Mouse (Mus musculus) left cerebral cortex, postnatal 36 days (tissue): Measurements from ENCODE around the gene Sde2. TPM values are rescaled to one million over a fixed set of nuclear protein-coding genes. Genes with fewer than 3 reads are reported as not detected.
"Not testable (repeated sequence)": the region's sequence is repeated elsewhere in the genome, so short reads cannot be mapped to it uniquely, and the experiment has no call there.

Experiments
- DNase-seq, 2 experiments: peaks; one replicate each; pipeline ENCODE4 v3.0.0; 2021 to 2022; ENCODE audit warnings: low spot score in 2 of 2, mixed read lengths in 1 of 2
- intact Hi-C: fragments of 180-260 bp; cut with DNase I; formaldehyde crosslinking; loops from one replicate; pipeline ENCODE4 v1.15.1; 2025
- total RNA-seq, 2 experiments: library from RNA; stranded (reverse); gene quantifications; 2 replicates each; pipeline ENCODE4 v1.2.3; 2021

Gene Sde2
- total RNA-seq, 2 experiments from 2014 or later, result 20.3 to 21.9 TPM

DNA sequence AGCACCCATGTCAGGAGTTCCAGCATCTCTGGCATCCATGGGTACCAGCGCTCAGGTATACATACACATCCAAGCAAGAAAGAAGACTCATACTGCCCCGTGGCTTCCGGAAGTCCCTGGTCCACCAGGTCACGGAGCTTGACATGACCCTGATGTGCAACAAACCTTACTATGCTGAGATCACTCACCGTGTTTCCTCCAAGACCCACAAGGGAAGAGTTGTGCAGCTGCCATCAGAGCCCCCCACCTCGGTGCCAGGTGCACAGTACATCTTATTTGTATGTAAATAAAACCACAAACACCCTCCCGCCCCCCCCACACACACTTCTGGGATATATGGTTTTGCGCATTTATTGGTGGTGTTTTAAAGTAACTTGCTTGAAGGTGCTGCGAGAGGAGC is 24.2 kb downstream of the Sde2 start:
- intact Hi-C loops, result no loop called here
- no peak for DNase-seq

DNA sequence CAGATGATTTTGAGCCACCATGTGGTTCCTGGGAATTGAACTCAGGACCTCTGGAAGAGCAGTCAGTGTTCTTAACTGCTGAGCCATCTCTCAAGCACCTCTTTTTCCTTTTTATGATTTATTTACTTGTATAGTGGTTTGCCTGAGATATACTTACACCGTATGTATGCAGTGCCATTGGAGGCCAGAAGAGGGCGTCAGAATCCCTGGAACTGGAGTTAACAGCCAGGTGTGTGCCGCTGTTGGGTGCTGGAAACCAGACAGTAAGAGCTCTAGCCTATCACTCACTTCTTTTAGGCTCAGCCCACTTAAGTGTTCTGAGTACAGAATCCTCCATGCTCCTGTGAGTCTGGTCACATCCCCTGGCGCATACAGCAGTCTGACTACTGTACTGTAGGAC is 26.5 kb downstream of the Sde2 start:
- intact Hi-C loops, result no loop called here
- no peak for DNase-seq

DNA sequence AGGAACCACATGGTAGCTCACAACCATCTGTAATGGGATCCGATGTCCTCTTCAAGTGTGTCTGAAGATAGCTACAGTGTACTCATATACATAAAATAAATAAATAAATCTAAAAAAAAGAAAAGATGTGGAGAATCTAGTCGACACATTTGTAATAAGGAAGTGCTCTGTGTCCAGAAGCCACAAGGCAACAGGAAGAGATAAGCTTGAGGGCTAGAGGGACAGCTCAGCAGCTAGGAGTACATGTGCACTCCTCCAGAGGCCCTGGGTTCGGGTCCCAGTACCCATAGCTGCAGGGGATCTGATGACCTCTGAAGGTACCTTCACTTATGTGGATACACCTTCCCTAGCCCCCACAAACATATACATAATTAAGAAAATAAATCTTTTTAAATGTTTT is 30.8 kb downstream of the Sde2 start:
- DNase-seq, result no peak
- intact Hi-C loops, result no loop called here

DNA sequence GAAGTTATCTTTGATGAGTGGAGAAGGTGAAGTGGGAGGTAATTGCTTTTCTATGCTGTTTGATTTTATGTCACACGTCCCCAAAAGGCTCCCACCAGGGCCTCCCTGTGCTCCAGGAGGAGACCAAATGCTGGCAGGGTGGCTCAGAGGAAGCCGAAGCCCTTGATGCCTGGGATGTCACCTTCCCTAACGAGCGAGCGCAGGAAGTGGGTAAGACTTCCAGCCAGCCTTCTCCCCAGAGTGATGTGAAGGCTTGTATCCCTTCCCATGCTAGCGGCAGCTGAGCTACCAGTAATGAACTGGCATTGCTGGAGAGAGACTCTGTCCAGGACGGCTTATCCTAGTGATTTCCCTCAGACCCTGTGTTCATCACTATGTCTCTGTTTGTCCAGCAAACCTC is 32.8 kb downstream of the Sde2 start:
- DNase-seq, result no peak
- intact Hi-C loops, result no loop called here

DNA sequence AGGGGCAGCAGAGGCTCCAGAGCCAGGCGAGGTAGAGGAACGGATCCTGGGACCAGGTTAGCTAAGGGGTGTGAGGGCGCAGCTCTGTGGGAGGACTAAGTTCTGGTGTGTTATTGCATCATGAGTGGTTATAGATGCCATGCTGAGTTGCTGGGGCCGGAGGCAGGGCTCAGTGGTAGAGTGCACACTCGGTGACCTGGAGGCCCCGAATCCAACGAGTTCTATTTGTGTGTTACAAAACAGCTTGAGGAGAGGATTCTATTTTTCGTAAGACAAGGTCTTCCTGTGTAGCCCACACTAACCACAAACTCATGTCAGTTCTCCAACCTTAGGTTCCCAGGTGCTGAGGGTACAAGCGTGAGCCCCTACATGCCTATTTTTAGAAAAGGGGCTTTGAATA is 33.6 kb downstream of the Sde2 start:
- intact Hi-C loops, result no loop called here
- DNase-seq, result no peak

DNA sequence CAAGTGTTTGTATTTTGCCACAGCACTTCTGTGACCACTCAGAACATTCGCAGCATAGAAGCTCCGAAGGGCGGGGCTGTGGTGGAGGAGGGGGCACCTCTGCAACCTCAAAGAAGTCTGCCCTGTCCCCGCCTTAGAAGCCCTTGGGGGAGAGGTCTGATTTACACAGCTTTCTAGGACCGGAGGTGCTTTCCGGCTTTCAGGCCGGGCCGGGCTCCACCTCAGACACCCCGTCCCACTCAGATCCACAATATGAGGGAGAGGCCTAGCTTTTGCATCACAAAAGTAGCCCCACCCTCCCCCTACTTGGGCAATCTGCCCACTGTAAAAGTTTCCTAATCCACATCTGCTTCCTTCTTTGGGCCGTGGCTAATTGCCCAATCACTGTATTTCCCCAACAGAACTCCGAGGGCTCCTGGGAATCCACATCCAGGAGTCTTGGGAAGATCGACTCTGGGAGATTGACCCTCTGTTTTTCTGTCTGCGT is 37.7 kb downstream of the Sde2 start:
- no peak for DNase-seq
- intact Hi-C loops, result no loop called here

DNA sequence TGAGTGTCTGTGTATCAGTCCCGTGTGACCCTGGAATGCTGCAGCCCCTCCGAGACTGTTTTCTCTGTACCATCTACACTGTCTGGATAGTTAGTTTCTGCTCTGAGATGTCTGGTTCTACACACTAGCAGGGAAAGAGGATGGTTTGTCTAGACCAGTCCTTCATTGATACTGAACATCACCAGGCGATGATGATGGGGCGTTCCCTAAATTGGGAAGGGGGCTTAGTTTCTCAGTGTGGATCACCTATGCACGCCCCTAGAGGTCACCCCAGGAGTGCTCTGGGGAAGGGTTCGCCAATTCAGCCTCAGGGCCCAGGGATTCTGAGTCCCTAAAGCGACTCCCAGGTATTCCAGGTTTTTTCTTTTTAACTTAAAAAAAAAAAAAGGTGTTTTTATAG is 38.2 kb downstream of the Sde2 start:
- DNase-seq, result no peak
- intact Hi-C loops, result no loop called here

DNA sequence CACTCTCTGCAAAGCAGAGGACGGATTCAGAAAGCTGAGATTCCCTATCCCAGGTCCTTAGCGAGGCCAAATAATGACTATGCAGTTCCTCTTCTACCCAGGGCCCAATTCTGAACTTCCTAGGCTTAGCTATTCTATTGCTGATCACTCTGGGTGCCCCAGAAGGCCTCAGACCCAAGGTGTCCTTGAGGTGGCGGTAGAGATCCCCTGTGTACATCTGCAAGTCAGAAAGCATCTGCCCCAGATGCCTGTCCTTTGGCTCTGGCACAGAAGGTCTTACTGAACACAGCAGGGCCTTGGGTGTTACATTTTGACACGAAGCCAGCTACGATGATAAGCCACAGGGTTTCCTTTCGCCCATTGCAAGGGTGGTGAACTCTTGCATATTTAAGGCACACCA is 38.9 kb downstream of the Sde2 start:
- intact Hi-C loops, result loop anchor here (10.0 kb wide), 1 partner anchor 155 kb away; no protein-coding TSS in a partner anchor
- no peak for DNase-seq

DNA sequence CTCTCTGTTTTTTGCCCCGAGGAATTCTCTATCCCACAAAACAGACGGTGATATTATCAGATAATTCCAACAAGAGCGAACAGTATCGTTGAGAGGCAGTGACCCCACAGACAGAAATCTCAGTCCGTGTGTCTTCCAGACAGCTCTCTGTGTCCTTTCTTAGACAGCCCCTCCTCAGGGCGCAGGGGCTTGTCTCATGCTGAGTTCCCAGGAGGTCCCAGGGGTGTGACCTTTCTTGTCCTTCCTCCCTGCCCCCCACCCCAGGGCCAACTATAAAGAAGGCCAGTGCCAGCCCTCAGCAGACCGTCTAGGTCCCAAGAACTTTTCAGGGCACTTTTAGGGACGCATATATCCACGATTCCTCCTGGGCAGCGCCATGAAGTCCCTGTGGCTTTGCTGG is 41.9 kb downstream of the Sde2 start, which contains the start of gene Lefty2:
Lefty2 (plus strand) TSS at position 301 of the 400 bp plus-strand sequence.
- intact Hi-C loops, result loop anchor here (10.0 kb wide), 1 partner anchor 152 kb away; no protein-coding TSS in a partner anchor
- DNase-seq, result no peak

DNA sequence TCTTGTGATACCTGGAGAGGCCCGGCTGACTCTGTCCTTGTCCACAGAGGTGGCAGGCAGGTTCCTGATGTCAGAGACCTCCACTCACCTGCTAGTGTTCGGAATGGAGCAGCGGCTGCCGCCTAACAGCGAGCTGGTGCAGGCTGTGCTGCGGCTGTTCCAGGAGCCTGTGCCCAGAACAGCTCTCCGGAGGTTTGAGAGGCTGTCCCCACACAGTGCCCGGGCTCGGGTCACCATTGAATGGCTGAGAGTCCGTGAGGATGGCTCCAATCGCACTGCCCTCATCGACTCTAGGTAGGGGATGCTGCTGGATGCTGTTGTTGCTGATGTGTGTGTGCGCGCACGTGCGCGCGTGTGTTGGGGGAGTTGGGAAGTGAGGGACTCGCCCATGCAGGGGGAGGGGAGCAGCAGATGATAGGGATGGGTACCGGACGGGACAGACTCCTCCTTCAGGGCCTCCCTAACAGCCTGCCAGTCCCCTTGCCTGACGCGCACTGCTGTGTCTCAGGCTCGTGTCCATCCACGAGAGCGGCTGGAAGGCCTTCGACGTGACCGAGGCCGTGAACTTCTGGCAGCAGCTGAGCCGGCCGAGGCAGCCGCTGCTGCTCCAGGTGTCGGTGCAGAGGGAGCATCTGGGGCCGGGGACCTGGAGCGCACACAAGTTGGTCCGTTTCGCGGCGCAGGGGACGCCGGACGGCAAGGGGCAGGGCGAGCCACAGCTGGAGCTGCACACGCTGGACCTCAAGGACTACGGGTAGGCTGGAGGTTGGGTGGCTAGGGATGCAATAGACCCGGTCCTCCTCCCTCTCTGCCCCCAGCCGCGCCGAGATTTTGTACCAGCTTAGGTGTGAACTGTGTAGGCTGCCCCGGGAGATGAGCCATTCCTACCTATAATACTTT is 43.4 kb downstream of the Sde2 start:
- DNase-seq, result not testable (repeated sequence)
- intact Hi-C loops, result loop anchor here (10.0 kb wide), 1 partner anchor 150 kb away; no protein-coding TSS in a partner anchor

DNA sequence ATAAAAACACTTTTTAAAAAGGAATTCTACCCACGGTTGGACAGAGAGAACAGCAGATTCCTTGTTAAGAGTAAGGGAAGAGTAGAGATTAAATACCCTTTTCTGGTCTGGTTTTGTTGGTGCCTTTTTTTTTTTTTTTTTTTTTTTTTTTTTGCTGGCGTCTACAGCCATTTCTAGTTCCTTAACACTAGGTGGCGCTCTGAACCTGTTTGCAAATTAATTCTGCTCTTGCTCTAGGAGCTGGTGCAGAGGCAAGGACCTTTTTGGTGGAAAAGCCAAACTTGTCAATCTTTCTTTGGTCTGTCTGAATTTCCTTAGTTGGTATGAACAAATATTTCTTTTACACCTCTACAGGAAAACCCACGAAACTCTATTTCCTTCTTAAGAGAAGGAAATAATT is 50.2 kb downstream of the Sde2 start:
- intact Hi-C loops, result loop anchor here (2.0 kb wide), 1 partner anchor 74 kb away; no protein-coding TSS in a partner anchor
- no peak for DNase-seq

DNA sequence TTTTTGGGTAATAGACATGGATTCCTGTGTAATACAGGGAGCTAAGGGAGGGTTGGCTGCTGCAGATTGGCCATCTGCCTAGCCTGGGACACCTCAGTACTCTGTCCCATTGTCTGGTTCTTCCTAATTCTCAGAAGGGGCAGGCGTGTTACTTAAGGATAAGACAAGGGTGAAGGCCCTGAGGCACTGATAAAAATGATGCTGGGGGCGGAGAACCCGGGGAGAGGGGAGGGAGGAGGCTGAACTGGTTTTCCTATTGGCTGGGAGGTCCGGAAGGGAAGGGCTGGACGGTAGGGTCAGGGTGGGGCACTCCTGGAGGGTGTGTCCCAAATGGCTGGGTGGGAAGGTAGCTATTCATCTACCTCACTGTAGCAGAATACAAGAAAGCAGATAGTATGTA is 52.0 kb downstream of the Sde2 start:
- DNase-seq, result no peak

DNA sequence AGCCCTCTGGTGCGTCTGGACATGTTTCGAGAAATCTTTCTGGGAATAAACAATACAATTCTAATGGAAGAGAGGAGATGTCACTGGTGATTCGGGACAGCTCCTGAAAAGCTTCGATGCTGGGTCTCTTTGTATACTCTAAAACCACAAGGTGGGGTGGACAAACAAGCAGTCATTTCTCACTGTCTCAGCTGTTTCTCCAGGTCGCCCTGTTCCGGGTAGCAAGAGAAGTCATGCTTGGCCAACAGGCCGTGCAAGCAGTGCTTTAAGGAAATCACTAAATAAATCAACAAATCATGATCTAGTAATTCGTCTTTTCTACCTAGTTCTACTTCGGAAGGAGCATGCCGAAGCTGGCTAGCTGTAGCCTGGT is 52.7 kb downstream of the Sde2 start:
- intact Hi-C loops, result no loop called here
- DNase-seq, result no peak

More for the DNA sequence above, 52.0 kb downstream of the Sde2 start:
- intact Hi-C loops, result no loop called here

DNA sequence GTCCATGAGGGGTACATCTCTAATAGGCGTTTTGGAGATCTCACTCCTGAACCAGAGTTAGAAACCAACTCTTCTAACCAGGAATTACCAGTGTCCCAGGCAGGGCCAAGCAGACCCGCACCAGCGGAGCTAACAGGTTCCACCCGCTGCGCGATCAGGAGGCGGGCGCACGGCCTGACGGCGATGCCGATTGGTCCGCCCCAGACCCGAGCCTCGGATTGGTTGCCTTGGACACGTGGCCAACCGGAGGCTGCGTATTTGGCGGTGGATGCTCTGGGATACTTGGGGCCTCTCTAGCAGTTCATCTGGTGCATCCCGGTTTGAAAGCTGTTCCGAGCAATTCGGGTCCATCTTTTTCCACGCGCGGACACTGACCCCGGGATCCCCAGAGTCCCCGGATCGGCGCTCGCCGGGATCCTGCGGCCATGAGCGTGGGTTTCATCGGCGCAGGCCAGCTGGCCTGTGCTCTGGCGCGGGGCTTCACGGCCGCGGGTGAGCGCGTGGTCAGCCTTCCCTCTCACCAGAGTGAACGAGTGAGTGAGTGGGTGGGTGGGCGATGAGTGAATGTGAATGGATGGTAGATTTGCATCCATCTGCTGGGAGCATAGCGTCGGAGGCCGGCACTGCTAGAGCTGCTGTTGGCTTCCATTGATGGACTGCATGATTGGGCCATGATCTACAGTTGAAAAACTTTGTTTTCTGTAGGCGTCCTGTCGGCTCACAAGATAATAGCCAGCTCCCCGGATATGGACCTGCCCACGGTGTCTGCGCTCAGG is 53.3 kb downstream of the Sde2 start, which contains the start of gene Pycr2:
Pycr2 (plus strand) TSS at position 255 of the 776 bp plus-strand sequence.
- intact Hi-C loops, result no loop called here

DNA sequence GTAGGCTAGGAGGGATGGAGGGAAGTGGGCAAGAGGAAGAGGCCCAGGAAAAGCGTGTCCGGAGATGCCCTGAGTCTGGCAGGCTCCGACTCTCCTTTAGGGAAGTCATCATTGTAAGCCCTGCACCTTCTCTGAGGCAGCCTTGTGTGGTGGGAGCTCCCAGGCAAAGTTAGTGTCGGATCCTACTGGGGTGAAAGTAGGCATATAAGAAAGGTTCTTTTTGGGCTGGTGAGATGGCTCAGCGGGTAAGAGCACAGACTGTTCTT is 53.8 kb downstream of the Sde2 start:
- no peak for DNase-seq
- intact Hi-C loops, result no loop called here

More for the DNA sequence above, 53.3 kb downstream of the Sde2 start, which contains the start of gene Pycr2:
- peak; percentile 90 to 92 for DNase-seq

DNA sequence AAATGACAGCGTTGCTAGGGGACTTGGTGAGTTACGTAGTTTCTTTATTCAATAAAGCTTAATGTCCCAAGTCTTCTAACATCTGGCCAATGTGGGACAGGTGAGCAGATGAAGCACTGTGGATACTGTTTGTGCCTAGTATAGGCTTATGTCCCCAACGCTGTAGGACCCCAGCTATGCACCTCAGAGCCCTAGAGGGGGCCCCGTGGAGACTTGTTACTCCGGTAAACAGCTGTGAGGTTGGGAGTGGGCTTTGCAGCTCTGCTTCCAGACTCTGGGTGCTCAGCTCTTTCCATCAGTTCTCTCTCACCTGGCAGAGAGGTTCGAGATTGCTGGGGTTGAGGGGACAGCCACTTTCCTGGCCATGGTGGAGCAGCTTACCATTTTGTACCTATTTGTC is 54.4 kb downstream of the Sde2 start:
- intact Hi-C loops, result no loop called here

DNA sequence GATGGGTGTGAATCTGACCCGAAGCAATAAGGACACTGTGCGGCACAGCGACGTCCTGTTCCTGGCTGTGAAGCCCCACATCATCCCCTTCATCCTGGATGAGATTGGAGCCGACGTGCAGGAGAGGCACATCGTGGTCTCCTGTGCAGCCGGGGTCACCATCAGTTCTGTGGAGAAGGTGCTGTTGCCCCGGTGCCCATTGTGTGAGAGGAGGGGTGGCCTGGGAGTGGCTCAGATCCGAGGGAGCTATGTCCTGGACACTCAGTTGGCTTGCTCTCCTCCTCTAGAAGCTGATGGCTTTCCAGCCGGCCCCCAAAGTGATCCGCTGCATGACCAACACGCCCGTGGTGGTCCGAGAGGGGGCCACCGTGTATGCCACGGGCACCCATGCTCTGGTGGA is 54.9 kb downstream of the Sde2 start:
- DNase-seq, result no peak
- intact Hi-C loops, result no loop called here

More for the DNA sequence above, 54.4 kb downstream of the Sde2 start:
- no peak for DNase-seq

DNA sequence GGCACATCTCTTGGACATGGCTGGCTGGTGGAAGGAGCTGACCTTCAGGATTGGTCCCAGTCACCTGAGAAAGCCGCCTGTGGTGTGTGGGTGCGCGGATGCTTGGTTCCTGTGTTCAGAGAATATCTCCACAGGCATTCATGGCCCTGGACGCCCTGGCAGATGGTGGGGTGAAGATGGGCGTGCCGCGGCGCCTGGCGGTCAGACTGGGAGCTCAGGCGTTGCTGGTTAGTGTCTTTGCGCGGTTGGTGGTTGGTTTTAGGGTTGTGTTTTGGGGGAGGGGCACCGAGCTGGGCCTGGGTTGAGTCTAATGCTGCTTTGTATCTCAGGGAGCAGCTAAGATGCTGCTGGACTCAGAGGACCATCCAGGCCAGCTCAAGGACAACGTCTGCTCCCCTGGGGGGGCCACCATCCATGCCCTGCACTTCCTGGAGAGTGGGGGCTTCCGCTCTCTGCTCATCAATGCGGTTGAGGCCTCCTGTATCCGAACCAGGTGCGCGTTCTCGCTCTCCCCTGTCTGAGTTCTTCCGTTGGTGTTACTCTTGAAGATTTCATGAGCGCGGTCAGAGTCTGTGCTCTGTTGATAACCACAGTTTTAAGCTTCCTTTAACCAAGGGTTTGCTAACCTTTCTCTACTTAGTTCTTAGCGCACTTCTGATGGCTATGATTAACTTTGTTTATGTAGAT is 55.7 kb downstream of the Sde2 start:
- intact Hi-C loops, result no loop called here
- DNase-seq, result no peak

DNA sequence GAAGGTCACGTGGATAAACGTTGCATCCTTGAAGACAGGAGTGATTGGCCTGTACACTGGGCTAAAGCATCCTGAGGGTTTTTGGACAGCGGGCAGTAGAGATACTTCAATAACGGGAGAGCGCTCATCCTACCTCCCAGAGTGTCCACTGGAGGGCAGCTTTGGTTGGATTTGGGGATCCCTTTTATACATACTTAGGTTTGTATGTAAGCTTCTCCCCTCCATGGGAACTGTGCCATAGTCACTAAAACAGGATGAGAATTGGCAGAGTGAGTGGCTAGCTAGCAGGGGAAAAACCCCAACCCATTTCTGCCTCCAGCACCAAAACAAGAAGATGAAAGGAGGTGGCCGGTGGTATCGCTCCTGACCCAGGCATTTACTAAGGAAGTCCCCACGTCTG is 60.2 kb downstream of the Sde2 start:
- no peak for DNase-seq
- intact Hi-C loops, result no loop called here
